In the genomic region with DNA sequence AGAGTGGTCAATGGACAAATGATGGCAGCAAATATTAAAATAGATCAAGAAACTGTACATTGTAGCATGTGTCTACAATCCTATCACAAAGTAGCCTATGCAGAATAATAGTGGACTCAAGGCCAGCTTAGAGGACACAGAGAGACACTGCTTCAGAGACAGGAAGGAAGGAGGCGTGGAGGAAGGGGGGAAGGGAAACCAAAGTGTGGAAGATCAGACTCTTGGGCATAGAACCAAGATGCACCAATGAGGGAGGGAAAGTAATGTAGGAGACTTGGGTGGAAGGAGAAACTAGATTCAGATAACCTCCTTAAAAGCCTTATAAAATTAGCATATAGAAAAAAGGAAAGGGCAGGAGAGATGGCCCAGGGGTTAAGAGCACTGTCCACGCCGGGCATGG, we compare ENCODE assay signal across 23 mouse cellular contexts. TPM values are rescaled to one million over a fixed set of nuclear protein-coding genes. Genes with fewer than 3 reads are reported as not detected.
A peak's percentile ranks its signal among the peaks of the same experiment; 100 is the strongest.
DNase-seq lines count a peak whose midpoint lies in the region; ATAC-seq and TF ChIP-seq lines count a peak whose summit lies in the region.
"Had no signal": no experiment of that assay in that cellular context is flagged by ENCODE, and none has a peak within 500 bp of the region (broad histone marks: within the 10 kb centered on the region; RNA-seq: fewer than 3 reads in every experiment).

No protein-coding gene starts in this region.

- H3K9ac ChIP-seq in heart, embryonic 12.5 days: no peak overlapping the region
- no peak overlapping the region for H3K9ac ChIP-seq in lung, postnatal 0 days (replicated peaks; ENCODE audit: low read depth)
- H3K9ac ChIP-seq: forebrain, embryonic 13.5 days; hindbrain, embryonic 12.5 days; hindbrain, embryonic 15.5 days had no signal

- peak; percentile 81 for DNase-seq in heart, adult 11 months
- DNase-seq in heart, embryonic 10.5 days (ENCODE audit: low spot score): no peak
- no peak for DNase-seq in lung, postnatal 0 days (ENCODE audit: low spot score)
- DNase-seq in cerebellum, postnatal 36 days: no peak
- DNase-seq: adrenal gland, adult 2 months; adrenal gland, postnatal 14 days; cerebellum, adult 11 months; cerebellum, adult 2 months; cerebellum, adult 9-11 months; cerebellum, postnatal 25 days; gastrocnemius, postnatal 10 days; gastrocnemius, postnatal 36 days had no signal

- H3K27me3 ChIP-seq in heart, embryonic 12.5 days (replicated peaks): no peaks in the 10 kb centered on the region
- H3K27me3 ChIP-seq in heart, embryonic 10.5 days (ENCODE audit: insufficient read depth, poor library complexity, severe bottlenecking): no peaks in the 10 kb centered on the region
- H3K27me3 ChIP-seq in lung, postnatal 0 days (replicated peaks; ENCODE audit: insufficient read depth, low read length): no peaks in the 10 kb centered on the region
- H3K27me3 ChIP-seq: forebrain, embryonic 13.5 days; hindbrain, embryonic 12.5 days; hindbrain, embryonic 15.5 days; Patski had no signal

- TF ChIP-seq EP300 in lung, postnatal 0 days (IDR thresholded peaks at IDR 0.05): no peak

- 70% methylated on average over 3 of the region's 3 CpGs for WGBS in heart, embryonic 12.5 days
- 89% methylated on average over 3 of the region's 3 CpGs for WGBS in heart, embryonic 10.5 days
- 79% methylated on average over 3 of the region's 3 CpGs for WGBS in lung, postnatal 0 days

- H3K4me1 ChIP-seq in heart, embryonic 12.5 days (replicated peaks): peaks cover 34% of the 10 kb centered on the region
- peaks cover 38% of the 10 kb centered on the region for H3K4me1 ChIP-seq in heart, embryonic 10.5 days
- peaks cover 10% of the 10 kb centered on the region; the same call in 1 of the 2 replicates for H3K4me1 ChIP-seq in lung, postnatal 0 days (ENCODE audit: insufficient read depth, low read depth, low read length)

- no peak for ATAC-seq in heart, embryonic 12.5 days (ENCODE audit: insufficient number of reproducible peaks, low FRiP score)
- peak; percentile 46 for ATAC-seq in CD4-positive, CD25-positive, alpha-beta regulatory T cell, adult 4 months
- peak; percentile 53 for ATAC-seq in granulocyte monocyte progenitor cell, adult 5-6 weeks (replicated peaks; ENCODE audit: poor library complexity, severe bottlenecking)
- ATAC-seq in megakaryocyte progenitor cell, adult 5-6 weeks (replicated peaks; ENCODE audit: poor library complexity): peak; percentile 25; the same call in 1 of the 2 replicates
- ATAC-seq in lung, postnatal 0 days: no peak
- ATAC-seq: forebrain, embryonic 13.5 days; forebrain, embryonic 16.5 days; Patski had no signal

- no peak overlapping the region for H3K4me2 ChIP-seq in heart, embryonic 12.5 days
- H3K4me2 ChIP-seq in lung, postnatal 0 days (replicated peaks; ENCODE audit: low read depth, low read length): no peak overlapping the region
- H3K4me2 ChIP-seq: forebrain, embryonic 13.5 days; hindbrain, embryonic 12.5 days; hindbrain, embryonic 15.5 days had no signal

- no peaks in the 10 kb centered on the region for H3K9me3 ChIP-seq in heart, embryonic 12.5 days (replicated peaks)
- no peaks in the 10 kb centered on the region for H3K9me3 ChIP-seq in heart, embryonic 10.5 days
- no peaks in the 10 kb centered on the region for H3K9me3 ChIP-seq in lung, postnatal 0 days (ENCODE audit: low read length)
- H3K9me3 ChIP-seq: forebrain, embryonic 10.5 days; forebrain, embryonic 13.5 days; G1E; hindbrain, embryonic 12.5 days; hindbrain, embryonic 15.5 days had no signal

- H3K4me3 ChIP-seq in heart, embryonic 12.5 days: no peak overlapping the region
- no peak overlapping the region for H3K4me3 ChIP-seq in heart, embryonic 10.5 days
- no peak overlapping the region for H3K4me3 ChIP-seq in lung, postnatal 0 days (ENCODE audit: low read depth, low read length)
- H3K4me3 ChIP-seq: forebrain, embryonic 10.5 days; forebrain, embryonic 13.5 days; hindbrain, embryonic 12.5 days; hindbrain, embryonic 15.5 days had no signal

- TF ChIP-seq CTCF in lung, postnatal 0 days (IDR thresholded peaks at IDR 0.05): no peak

- no peak overlapping the region for H3K27ac ChIP-seq in heart, embryonic 12.5 days (ENCODE audit: poor library complexity, severe bottlenecking)
- H3K27ac ChIP-seq in heart, embryonic 10.5 days: no peak overlapping the region
- H3K27ac ChIP-seq in lung, postnatal 0 days (ENCODE audit: low read length): no peak overlapping the region
- H3K27ac ChIP-seq: forebrain, embryonic 10.5 days; forebrain, embryonic 13.5 days; hindbrain, embryonic 12.5 days; hindbrain, embryonic 15.5 days had no signal

- H3K36me3 ChIP-seq in heart, embryonic 12.5 days: peaks cover 8% of the 10 kb centered on the region
- H3K36me3 ChIP-seq in heart, embryonic 10.5 days: peaks cover 9% of the 10 kb centered on the region; the same call in 1 of the 2 replicates
- no peaks in the 10 kb centered on the region for H3K36me3 ChIP-seq in lung, postnatal 0 days (ENCODE audit: insufficient read depth, low read length)

RNA-seq across cellular contexts. Expression of a gene that starts 32.9 kb away (rescaled TPM):
- polyA plus RNA-seq in heart, embryonic 12.5 days (2016; fragmentation: Nextera tagmentation; extraction: Ambion mirVana): 66.1 and 66.9 TPM in 2 replicates
- polyA plus RNA-seq in CD4-positive, CD25-positive, alpha-beta regulatory T cell, adult 4 months (2017; shearing (Covaris generic)): 10 to 100 TPM; 37.0 to 47.0 TPM
- 83.0 and 92.0 TPM in 2 replicates for total RNA-seq in granulocyte monocyte progenitor cell, adult 5-6 weeks (2014; fragmentation: Nextera tagmentation)
- 97.9 and 115 TPM in 2 replicates for total RNA-seq in granulocyte monocyte progenitor cell, adult 5-6 weeks (2017)
- total RNA-seq in megakaryocyte progenitor cell, adult 5-6 weeks (2015): 99.8 and 103 TPM in 2 replicates
- 85.1 and 107 TPM in 2 replicates for total RNA-seq in megakaryocyte progenitor cell, adult 5-6 weeks (2017)
- polyA plus RNA-seq in heart, embryonic 10.5 days (2016; fragmentation: Nextera tagmentation; extraction: Ambion mirVana): 79.6 and 80.7 TPM in 2 replicates
- 54.2 and 56.3 TPM in 2 replicates for polyA plus RNA-seq in lung, postnatal 0 days (2015; fragmentation: Nextera tagmentation; extraction: Ambion mirVana)

Comparison
In these comparisons a context has a peak if more than half of its experiments do, and no peak if none do; other contexts are left out.
1. ATAC-seq: peak in CD4-positive, CD25-positive, alpha-beta regulatory T cell, adult 4 months (single experiment), granulocyte monocyte progenitor cell, adult 5-6 weeks (single experiment) and megakaryocyte progenitor cell, adult 5-6 weeks (single experiment); none in heart, embryonic 12.5 days (single experiment) and lung, postnatal 0 days (single experiment).